Mouse (Mus musculus): ENCODE measurements around the gene Nfyb. TPM values are rescaled to one million over a fixed set of nuclear protein-coding genes. Genes with fewer than 3 reads are reported as not detected.

Nfyb gene
- polyA plus RNA-seq, 1 experiment from 2014 or later, result 41.8 TPM

Other genes with a start within 250 kb of the Nfyb start
- 33.0 and 35.0 TPM in 2 replicates for gene 1190007I07Rik, start 140.9 kb downstream of the Nfyb start, polyA plus RNA-seq (2014; fragmentation: Nextera tagmentation; extraction: Ambion mirVana)
- gene Tdg, start 134.3 kb downstream of the Nfyb start, polyA plus RNA-seq (2014; fragmentation: Nextera tagmentation; extraction: Ambion mirVana), result 103 and 119 TPM in 2 replicates
- 25.6 and 26.7 TPM in 2 replicates for gene Glt8d2, start 73.5 kb downstream of the Nfyb start, polyA plus RNA-seq (2014; fragmentation: Nextera tagmentation; extraction: Ambion mirVana)
- 45.0 and 49.4 TPM in 2 replicates for gene Hcfc2, start 68.0 kb downstream of the Nfyb start, polyA plus RNA-seq (2014; fragmentation: Nextera tagmentation; extraction: Ambion mirVana)
- 85.0 and 98.9 TPM in 2 replicates for gene Txnrd1, start 69.8 kb upstream of the Nfyb start, polyA plus RNA-seq (2014; fragmentation: Nextera tagmentation; extraction: Ambion mirVana)
- 0.26 and 0.81 TPM in 2 replicates for gene Eid3, start 102.5 kb upstream of the Nfyb start, polyA plus RNA-seq (2014; fragmentation: Nextera tagmentation; extraction: Ambion mirVana)
- 4.4 and 5.3 TPM in 2 replicates for gene Chst11, start 221.4 kb upstream of the Nfyb start, polyA plus RNA-seq (2014; fragmentation: Nextera tagmentation; extraction: Ambion mirVana)

Measured in embryonic facial prominence, embryonic 14.5 days (tissue).